In genomic region chr15:77803747-77804146, GRCm38 (mm10) we compare ENCODE assay signal across 11 mouse cellular contexts. TPM values are rescaled to one million over a fixed set of nuclear protein-coding genes. Genes with fewer than 3 reads are reported as not detected.
DNase-seq lines count a peak whose midpoint lies in the region; ATAC-seq lines count a peak whose summit lies in the region.
"Had no signal": no experiment of that assay in that cellular context is flagged by ENCODE, and none has a peak within 500 bp of the region (broad histone marks: within the 10 kb centered on the region; RNA-seq: fewer than 3 reads in every experiment).

No protein-coding gene starts in this region.

- peaks cover 22% of the 10 kb centered on the region for H3K36me3 ChIP-seq in midbrain, embryonic 12.5 days
- no peaks in the 10 kb centered on the region for H3K36me3 ChIP-seq in midbrain, embryonic 11.5 days (ENCODE audit: control insufficient read depth, insufficient read depth, low read length)
- peaks cover 30% of the 10 kb centered on the region for H3K36me3 ChIP-seq in heart, embryonic 15.5 days
- peaks cover 47% of the 10 kb centered on the region for H3K36me3 ChIP-seq in stomach, embryonic 16.5 days (ENCODE audit: control insufficient read depth, insufficient read depth, low read length)

- ATAC-seq in midbrain, embryonic 12.5 days (ENCODE audit: low FRiP score, low read depth) = no peak
- no peak for ATAC-seq in midbrain, embryonic 11.5 days (ENCODE audit: low FRiP score)
- ATAC-seq in heart, embryonic 15.5 days (replicated peaks; ENCODE audit: insufficient number of reproducible peaks, insufficient read depth, low FRiP score, low read depth) = 0 out of 2 replicates have a peak, but pooled peaks have one; percentile 6
- ATAC-seq in stomach, embryonic 16.5 days (ENCODE audit: insufficient read depth, low FRiP score) = no peak

- 0 out of 2 replicates have a peak overlapping the region, but pooled peaks have one; percentile 3 for H3K27ac ChIP-seq in midbrain, embryonic 12.5 days (replicated peaks)
- H3K27ac ChIP-seq in midbrain, embryonic 11.5 days (ENCODE audit: low read depth, low read length) = no peak overlapping the region
- peak overlapping the region; percentile 99 for H3K27ac ChIP-seq in heart, embryonic 15.5 days
- H3K27ac ChIP-seq in stomach, embryonic 16.5 days (ENCODE audit: low read length) = peak overlapping the region; percentile 40; the same call in 1 of the 2 replicates

- no peak overlapping the region for H3K4me2 ChIP-seq in midbrain, embryonic 12.5 days (replicated peaks)
- H3K4me2 ChIP-seq in midbrain, embryonic 11.5 days = no peak overlapping the region
- H3K4me2 ChIP-seq in heart, embryonic 15.5 days = no peak overlapping the region
- H3K4me2 ChIP-seq in stomach, embryonic 16.5 days (ENCODE audit: low read depth, low read length) = no peak overlapping the region

- 72% methylated on average over 3 of the region's 3 CpGs for WGBS in midbrain, embryonic 12.5 days
- WGBS in midbrain, embryonic 11.5 days = 77% methylated on average over 3 of the region's 3 CpGs
- WGBS in heart, embryonic 15.5 days = 37% methylated on average over 3 of the region's 3 CpGs
- WGBS in stomach, embryonic 16.5 days = 68% methylated on average over 3 of the region's 3 CpGs

- no peak overlapping the region for H3K4me3 ChIP-seq in midbrain, embryonic 12.5 days
- no peak overlapping the region for H3K4me3 ChIP-seq in midbrain, embryonic 11.5 days (ENCODE audit: low read depth, low read length)
- H3K4me3 ChIP-seq in heart, embryonic 15.5 days = no peak overlapping the region
- no peak overlapping the region for H3K4me3 ChIP-seq in stomach, embryonic 16.5 days (replicated peaks; ENCODE audit: low read length)

- no peaks in the 10 kb centered on the region for H3K9me3 ChIP-seq in midbrain, embryonic 12.5 days
- no peaks in the 10 kb centered on the region for H3K9me3 ChIP-seq in midbrain, embryonic 11.5 days (ENCODE audit: control insufficient read depth, low read length)
- no peaks in the 10 kb centered on the region for H3K9me3 ChIP-seq in heart, embryonic 15.5 days (replicated peaks)
- H3K9me3 ChIP-seq in stomach, embryonic 16.5 days (replicated peaks; ENCODE audit: control insufficient read depth, low read length) = no peaks in the 10 kb centered on the region

- intact Hi-C loops in heart, postnatal 25 days (cut with DNase I) = no loop called here

- peaks cover 6% of the 10 kb centered on the region for H3K4me1 ChIP-seq in midbrain, embryonic 12.5 days
- H3K4me1 ChIP-seq in midbrain, embryonic 11.5 days (ENCODE audit: control insufficient read depth, insufficient read depth, low read length) = no peaks in the 10 kb centered on the region
- H3K4me1 ChIP-seq in heart, embryonic 15.5 days (replicated peaks) = peaks cover 91% of the 10 kb centered on the region
- peaks cover 60% of the 10 kb centered on the region for H3K4me1 ChIP-seq in stomach, embryonic 16.5 days (ENCODE audit: control insufficient read depth, insufficient read depth, low read length)

- no peaks in the 10 kb centered on the region for H3K27me3 ChIP-seq in midbrain, embryonic 12.5 days
- no peaks in the 10 kb centered on the region for H3K27me3 ChIP-seq in midbrain, embryonic 11.5 days (ENCODE audit: control insufficient read depth, insufficient read depth, low read length)
- no peaks in the 10 kb centered on the region for H3K27me3 ChIP-seq in heart, embryonic 15.5 days
- no peaks in the 10 kb centered on the region for H3K27me3 ChIP-seq in stomach, embryonic 16.5 days (ENCODE audit: control insufficient read depth, insufficient read depth, low read length)

- DNase-seq in heart, adult 11 months = peak; percentile 95
- DNase-seq in heart, postnatal 25 days (ENCODE audit: low spot score) = no peak
- no peak for DNase-seq in midbrain, embryonic 11.5 days (ENCODE audit: low spot score, missing footprints)
- no peak for DNase-seq in frontal cortex, postnatal 14 days (ENCODE audit: low spot score in 2 of 2)
- DNase-seq in left cerebral cortex, adult 11 months (ENCODE audit: low spot score) = no peak
- DNase-seq: adrenal gland, postnatal 14 days; kidney, postnatal 10 days; lung, adult 18-20 months had no signal

- no peak overlapping the region for H3K9ac ChIP-seq in midbrain, embryonic 12.5 days (replicated peaks)
- H3K9ac ChIP-seq in midbrain, embryonic 11.5 days (ENCODE audit: low read length) = no peak overlapping the region
- H3K9ac ChIP-seq in heart, embryonic 15.5 days = peak overlapping the region; percentile 23; the same call in 1 of the 2 replicates
- peak overlapping the region; percentile 10; the same call in 1 of the 2 replicates for H3K9ac ChIP-seq in stomach, embryonic 16.5 days (ENCODE audit: low read length)

RNA-seq across cellular contexts. Expression of gene Myh9, which starts 38.2 kb away (rescaled TPM):
- total RNA-seq in heart, postnatal 25 days (2021) = 100 to 1,000 TPM; 122 to 124 TPM
- 24.9 and 29.1 TPM in 2 replicates for polyA plus RNA-seq in midbrain, embryonic 12.5 days (2016; fragmentation: Nextera tagmentation; extraction: Ambion mirVana)
- 16.4 and 19.6 TPM in 2 replicates for polyA plus RNA-seq in midbrain, embryonic 11.5 days (2014; fragmentation: Nextera tagmentation; extraction: Ambion mirVana)
- 25.2 and 33.7 TPM in 2 replicates for polyA plus RNA-seq in heart, embryonic 15.5 days (2015; fragmentation: Nextera tagmentation; extraction: Ambion mirVana)
- polyA plus RNA-seq in stomach, embryonic 16.5 days (2015; fragmentation: Nextera tagmentation; extraction: Ambion mirVana) = 54.5 and 63.5 TPM in 2 replicates

RNA-seq across cellular contexts. Expression of gene Apol8, which starts 46.9 kb away (rescaled TPM):
- total RNA-seq in heart, postnatal 25 days (2021) = not detected
- polyA plus RNA-seq in midbrain, embryonic 12.5 days (2016; fragmentation: Nextera tagmentation; extraction: Ambion mirVana) = 0.22 and 0.40 TPM in 2 replicates
- 0.11 and 0.34 TPM in 2 replicates for polyA plus RNA-seq in midbrain, embryonic 11.5 days (2014; fragmentation: Nextera tagmentation; extraction: Ambion mirVana)
- 0.24 TPM in 1 of 2 replicates, not detected in the other for polyA plus RNA-seq in heart, embryonic 15.5 days (2015; fragmentation: Nextera tagmentation; extraction: Ambion mirVana)
- polyA plus RNA-seq in stomach, embryonic 16.5 days (2015; fragmentation: Nextera tagmentation; extraction: Ambion mirVana) = 1.2 TPM in 2 replicates

Comparison
In these comparisons a context has a peak if more than half of its experiments do, and no peak if none do; other contexts are left out.
1. H3K9ac ChIP-seq: peak in heart, embryonic 15.5 days (single experiment) and stomach, embryonic 16.5 days (single experiment); none in midbrain, embryonic 12.5 days (single experiment) and midbrain, embryonic 11.5 days (single experiment).